Comparison of ENCODE assay signal across 21 mouse cellular contexts in genomic region chr2:166563076-166563475, GRCm38 (mm10).
DNase-seq lines count a peak whose midpoint lies in the region; ATAC-seq lines count a peak whose summit lies in the region.
"Had no signal": no experiment of that assay in that cellular context is flagged by ENCODE, and none has a peak within 500 bp of the region (broad histone marks: within the 10 kb centered on the region; RNA-seq: fewer than 3 reads in every experiment).

No protein-coding gene starts in this region.

- peak; percentile 30 to 43 for DNase-seq in left cerebral cortex, postnatal 36 days (ENCODE audit: low spot score in 2 of 2)
- no peak for DNase-seq in left cerebral cortex, adult 8-10 months (ENCODE audit: low spot score in 2 of 2)
- peak; percentile 48 to 60 for DNase-seq in right cerebral cortex, adult 2 months (ENCODE audit: low spot score in 2 of 2)
- DNase-seq in right cerebral cortex, postnatal 4 days, result no peak
- no peak for DNase-seq in embryonic facial prominence, embryonic 10.5 days (ENCODE audit: low spot score)
- DNase-seq in urinary bladder, postnatal 25 days (ENCODE audit: low spot score), result no peak
- DNase-seq in cerebellum, postnatal 14 days, result no peak
- DNase-seq: adrenal gland, postnatal 10 days; adrenal gland, postnatal 25 days; cerebellum, adult 11 months; cerebellum, adult 18-20 months; cerebellum, adult 8-10 months; cerebellum, adult 9-11 months; cerebellum, postnatal 25 days had no signal

- H3K4me2 ChIP-seq in limb, embryonic 12.5 days, result no peak overlapping the region
- H3K4me2 ChIP-seq: embryonic facial prominence, embryonic 13.5 days; embryonic facial prominence, embryonic 15.5 days; forebrain, embryonic 12.5 days had no signal

- peaks cover 28% of the 10 kb centered on the region for H3K36me3 ChIP-seq in embryonic facial prominence, embryonic 10.5 days (replicated peaks)
- peaks cover 17% of the 10 kb centered on the region for H3K36me3 ChIP-seq in limb, embryonic 12.5 days

- H3K4me3 ChIP-seq in embryonic facial prominence, embryonic 10.5 days, result no peak overlapping the region
- H3K4me3 ChIP-seq in limb, embryonic 12.5 days (replicated peaks), result no peak overlapping the region
- H3K4me3 ChIP-seq: embryonic facial prominence, embryonic 13.5 days; embryonic facial prominence, embryonic 15.5 days; erythroblast, embryonic 14.5 days; forebrain, embryonic 10.5 days; forebrain, embryonic 12.5 days had no signal

- ATAC-seq in limb, embryonic 12.5 days (ENCODE audit: insufficient number of reproducible peaks, insufficient read depth, low FRiP score, low TSS enrichment, low read depth), result no peak
- ATAC-seq: Patski had no signal

- peak overlapping the region; percentile 60 for H3K27ac ChIP-seq in embryonic facial prominence, embryonic 10.5 days (replicated peaks)
- H3K27ac ChIP-seq in limb, embryonic 12.5 days, result 0 out of 2 replicates have a peak overlapping the region, but pooled peaks have one; percentile 2
- H3K27ac ChIP-seq: embryonic facial prominence, embryonic 13.5 days; embryonic facial prominence, embryonic 15.5 days; forebrain, embryonic 12.5 days had no signal

- H3K4me1 ChIP-seq in embryonic facial prominence, embryonic 10.5 days, result peaks cover 64% of the 10 kb centered on the region
- peaks cover 21% of the 10 kb centered on the region for H3K4me1 ChIP-seq in limb, embryonic 12.5 days (replicated peaks)

- intact Hi-C loops in left cerebral cortex, postnatal 36 days (cut with DNase I), result loop anchor here (5.0 kb wide), 3 partner anchors 131 to 456 kb away; no protein-coding TSS in a partner anchor

- WGBS in embryonic facial prominence, embryonic 10.5 days, result 92% methylated on average over 9 of the region's 9 CpGs
- 90% methylated on average over 9 of the region's 9 CpGs for WGBS in limb, embryonic 12.5 days

- 0 out of 2 replicates have a peak, but pooled peaks cover 5% of the 10 kb centered on the region for H3K27me3 ChIP-seq in embryonic facial prominence, embryonic 10.5 days (replicated peaks; ENCODE audit: low read depth, poor library complexity, severe bottlenecking)
- no peaks in the 10 kb centered on the region for H3K27me3 ChIP-seq in limb, embryonic 12.5 days
- H3K27me3 ChIP-seq: embryonic facial prominence, embryonic 15.5 days; Patski had no signal

- no peak overlapping the region for H3K9ac ChIP-seq in limb, embryonic 12.5 days (replicated peaks)
- H3K9ac ChIP-seq: embryonic facial prominence, embryonic 13.5 days; embryonic facial prominence, embryonic 15.5 days; forebrain, embryonic 12.5 days had no signal

- H3K9me3 ChIP-seq in embryonic facial prominence, embryonic 10.5 days, result no peaks in the 10 kb centered on the region
- H3K9me3 ChIP-seq in limb, embryonic 12.5 days, result no peaks in the 10 kb centered on the region
- H3K9me3 ChIP-seq: embryonic facial prominence, embryonic 13.5 days; embryonic facial prominence, embryonic 15.5 days; forebrain, embryonic 10.5 days; forebrain, embryonic 12.5 days had no signal

Comparison
In these comparisons a context has a peak if more than half of its experiments do, and no peak if none do; other contexts are left out.
1. DNase-seq: peak in left cerebral cortex, postnatal 36 days (2 of 2) and right cerebral cortex, adult 2 months (2 of 2); none in left cerebral cortex, adult 8-10 months (0 of 2), right cerebral cortex, postnatal 4 days (single experiment), embryonic facial prominence, embryonic 10.5 days (single experiment), urinary bladder, postnatal 25 days (single experiment) and cerebellum, postnatal 14 days (0 of 2).